Mouse (Mus musculus) spleen, adult 10 weeks (tissue): ENCODE measurements around the gene Lancl3. TPM values are rescaled to one million over a fixed set of nuclear protein-coding genes. Genes with fewer than 3 reads are reported as not detected.

Experiments used
- polyA plus RNA-seq: library from polyadenylated mRNA; stranded (reverse); fragments of 350-450 nt; fragmentation: Illumina TruSeq; extraction: RNeasy Lipid Tissue Mini Kit (QIAGEN cat#74804); gene quantifications from one replicate; pipeline ENCODE4 v1.2.3, GENCODE M21; 2015; ENCODE audit warnings: low replicate concordance; ENCODE audit not compliant: insufficient read depth

The Lancl3 gene
- polyA plus RNA-seq, result 0.72 TPM

DNA sequence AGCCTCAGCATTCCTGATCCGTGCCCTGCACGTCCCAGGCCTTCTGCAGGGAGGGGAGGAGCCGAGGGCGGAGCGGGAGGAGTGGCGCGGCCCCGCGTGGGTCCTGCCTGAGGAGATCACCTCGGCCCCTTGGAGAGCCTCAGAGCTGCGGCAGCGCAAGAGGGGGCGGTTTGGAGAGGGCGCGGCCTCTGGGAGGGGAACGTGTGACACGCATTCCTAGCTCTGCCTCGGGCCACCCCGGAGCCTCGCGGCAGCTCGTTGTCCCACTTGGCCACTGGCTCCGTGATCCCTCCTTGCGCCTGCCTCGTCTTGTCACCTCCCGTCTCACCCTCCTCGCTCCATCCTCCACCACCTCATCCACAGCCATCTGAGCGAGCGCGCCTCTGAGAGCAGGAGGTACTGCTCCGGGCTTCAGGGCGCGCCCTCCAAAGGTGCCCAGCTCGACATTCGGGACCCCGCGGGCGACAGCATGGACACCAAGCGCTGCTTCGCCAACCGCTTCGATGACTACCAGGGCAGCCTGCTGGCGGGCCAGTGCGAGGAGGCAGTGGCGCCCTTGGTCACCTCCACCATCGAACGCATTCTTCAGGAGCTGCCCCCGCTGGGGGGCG is at the start of gene Lancl3:
Gene Lancl3, plus strand, starts transcription at position 142 of the 611 bp plus-strand sequence.

DNA sequence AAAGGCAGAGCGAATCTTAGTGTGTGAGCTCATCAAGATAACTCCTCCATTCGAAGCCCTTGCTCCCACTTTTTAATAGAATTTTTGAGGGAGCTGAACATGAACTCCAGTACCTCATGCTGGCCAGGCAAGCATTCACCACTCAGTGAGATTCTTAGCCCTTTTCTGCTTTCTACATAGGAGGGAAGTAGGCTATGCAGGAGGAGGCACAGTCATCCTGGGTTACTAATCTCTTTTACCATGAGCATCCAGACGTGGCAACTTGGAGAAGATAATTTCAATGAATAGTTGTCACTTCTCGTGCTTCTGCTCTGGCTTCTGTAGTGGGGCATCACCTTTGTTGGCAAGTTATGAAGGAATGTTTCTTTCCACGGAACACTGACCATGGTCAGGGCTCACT is 57.1 kb downstream of the Lancl3 start, which contains the start of gene Gm14862:
Gene Gm14862, minus strand, starts transcription at position 134 of the 400 bp plus-strand sequence.

DNA sequence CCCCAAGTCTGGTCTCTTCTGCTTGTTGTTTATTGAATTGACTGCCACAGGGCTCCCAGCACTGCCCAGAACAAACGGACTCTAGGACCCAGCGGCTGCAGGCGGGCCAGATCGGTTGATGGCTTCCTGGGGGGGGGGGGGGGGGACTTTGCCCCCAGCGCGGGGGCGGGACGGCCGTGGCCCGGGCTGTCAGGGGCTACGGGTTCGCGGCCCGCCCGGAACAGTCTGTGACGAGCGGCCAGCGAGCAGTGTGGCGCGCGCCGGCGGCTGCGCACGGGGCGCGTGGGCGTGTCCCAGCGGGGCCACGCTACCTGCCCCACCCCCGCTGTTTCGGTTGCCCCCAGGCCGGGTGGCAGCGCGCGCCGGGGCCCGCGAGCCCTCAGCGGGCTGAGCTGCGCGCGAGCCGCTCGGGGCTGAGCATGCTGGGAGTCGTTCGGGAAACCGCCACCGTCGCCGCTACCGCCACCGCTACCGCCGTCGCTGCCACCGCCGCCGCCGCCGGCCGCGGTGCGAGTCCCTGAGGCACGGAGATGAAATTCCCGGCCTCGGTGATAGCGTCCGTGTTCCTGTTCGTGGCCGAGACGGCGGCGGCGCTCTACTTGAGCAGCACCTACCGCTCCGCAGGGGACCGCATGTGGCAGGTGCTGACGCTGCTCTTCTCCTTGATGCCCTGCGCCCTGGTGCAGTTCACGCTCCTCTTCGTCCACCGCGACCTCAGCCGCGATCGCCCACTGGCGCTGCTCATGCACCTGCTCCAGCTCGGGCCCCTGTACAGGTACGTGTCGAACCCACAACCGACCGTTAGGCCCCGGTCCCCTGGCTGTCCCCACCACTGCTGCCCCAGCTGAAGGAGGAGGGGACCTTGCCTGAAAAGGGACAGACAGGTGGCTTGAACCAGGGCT is 73.0 kb downstream of the Lancl3 start, which contains the start of gene Xk:
Gene Xk, plus strand, starts transcription at position 297 of the 902 bp plus-strand sequence.

GRCm38 (mm10) chrX:9283464-9283863 is 83.8 kb downstream of the Lancl3 start, which contains the start of gene H2al1m:
Gene H2al1m (plus strand): TSS chrX:9283764.

Other genes starting within 250 kb of the Lancl3 start
- gene Fthl17b, start 236.9 kb upstream of the Lancl3 start, polyA plus RNA-seq, result not detected
- not detected for gene Fthl17c, start 223.3 kb upstream of the Lancl3 start, polyA plus RNA-seq
- not detected for gene Fthl17d, start 213.1 kb upstream of the Lancl3 start, polyA plus RNA-seq
- not detected for gene Fthl17e, start 166.4 kb upstream of the Lancl3 start, polyA plus RNA-seq
- gene Fthl17f, start 136.9 kb upstream of the Lancl3 start, polyA plus RNA-seq, result not detected
- gene 4930402K13Rik, start 95.3 kb upstream of the Lancl3 start, polyA plus RNA-seq, result not detected
- gene Gm14862, start 57.0 kb downstream of the Lancl3 start, polyA plus RNA-seq, result not detected
- 4.0 TPM for gene Xk, start 72.9 kb downstream of the Lancl3 start, polyA plus RNA-seq
- gene H2al1m, start 83.9 kb downstream of the Lancl3 start, polyA plus RNA-seq, result 0.59 TPM
- not detected for gene H2al1k, start 150.7 kb downstream of the Lancl3 start, polyA plus RNA-seq